Mouse (Mus musculus) heart, embryonic 10.5 days (tissue): ENCODE measurements at regions not wholly inside any gene's neighbourhood (a gene's known extent, or its start where the extent isn't known, plus 50 kb on each side); places are given as distances from the start of the nearest gene placed in this dataset.

Experiments
- DNase-seq: peaks from one replicate; pipeline ENCODE4 v3.0.0-alpha.2; 2017; ENCODE audit warnings: low spot score
- H3K27ac ChIP-seq: fragments of 300-500 bp; sonication (generic); 2 replicates; pipeline ENCODE4 v1.5.1; 2016; ENCODE audit warnings: mild to moderate bottlenecking
- H3K27me3 ChIP-seq: fragments of 300-500 bp; sonication (generic); 2 replicates; pipeline ENCODE4 v1.6.1; 2016; ENCODE audit warnings: mild to moderate bottlenecking; ENCODE audit not compliant: poor library complexity, insufficient read depth, severe bottlenecking
- H3K36me3 ChIP-seq: fragments of 300-500 bp; sonication (generic); 2 replicates; pipeline ENCODE4 v1.6.1; 2016; ENCODE audit warnings: mild to moderate bottlenecking, moderate library complexity
- H3K4me1 ChIP-seq: fragments of 300-500 bp; sonication (generic); 2 replicates; pipeline ENCODE4 v1.6.1; 2016; ENCODE audit warnings: mild to moderate bottlenecking
- H3K4me3 ChIP-seq: fragments of 300-500 bp; sonication (generic); 2 replicates; pipeline ENCODE4 v1.5.1; 2016; ENCODE audit warnings: mild to moderate bottlenecking, moderate library complexity
- H3K9me3 ChIP-seq: fragments of 300-500 bp; sonication (generic); 2 replicates; pipeline ENCODE4 v1.6.1; 2016; ENCODE audit warnings: mild to moderate bottlenecking, moderate library complexity
- WGBS: fragments of 180-500 bp; shearing (Covaris S2); methylation state at CpG from one replicate; pipeline ENCODE4 v1.1.7; 2016; 5-methylcytosine and 5-hydroxymethylcytosine counted together

DNA sequence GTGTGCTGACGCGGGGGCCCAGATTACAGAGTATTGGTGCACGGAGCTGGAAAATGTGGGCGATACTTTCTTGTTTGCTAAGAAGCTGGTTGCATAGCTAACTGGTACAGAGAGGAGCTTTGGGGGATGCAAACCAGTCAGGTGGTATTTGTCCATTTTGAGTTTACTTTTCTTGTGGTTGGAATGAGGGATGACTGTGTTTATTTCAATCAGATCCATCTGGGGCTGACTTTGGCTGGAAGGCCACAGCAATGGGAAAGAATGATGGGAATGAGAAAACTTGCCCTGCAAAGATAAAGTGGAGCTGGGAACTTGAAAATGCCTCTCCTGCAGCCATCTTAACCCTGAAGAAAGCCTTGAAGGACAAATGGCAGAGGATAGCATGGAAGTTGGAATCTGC lies 336.4 kb upstream of the Ptger4 start:
- Histone ChIP-seq H3K27me3 (no peaks in the 10 kb centered on the region), H3K36me3 (no peaks in the 10 kb centered on the region), H3K9me3 (no peaks in the 10 kb centered on the region), H3K4me1 (no peaks in the 10 kb centered on the region), H3K27ac (no peak overlapping the region), H3K4me3 (no peak overlapping the region)
- 96% methylated on average over 4 of the region's 4 CpGs for WGBS
- no peak for DNase-seq

DNA sequence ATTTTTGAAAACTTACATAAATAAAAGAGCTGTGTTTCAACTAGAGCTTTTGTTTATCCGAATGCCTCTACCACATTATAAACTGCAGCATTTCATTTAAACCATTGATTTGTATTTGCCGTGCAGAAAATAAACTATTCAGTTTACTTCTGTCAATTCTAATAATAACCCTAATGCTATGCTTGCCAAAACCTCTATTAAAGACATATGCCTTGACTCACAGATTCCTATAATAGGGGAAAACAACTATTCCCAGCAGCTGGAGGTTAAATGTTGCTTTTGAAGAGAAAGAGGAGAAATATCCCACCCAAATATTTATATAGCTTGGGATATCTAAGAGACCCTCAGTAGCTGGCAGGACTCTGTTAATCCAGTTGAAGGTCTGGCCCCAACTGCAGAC lies 340.4 kb upstream of the Ptger4 start:
- Histone ChIP-seq H3K4me3 (no peak overlapping the region), H3K27ac (no peak overlapping the region), H3K36me3 (no peaks in the 10 kb centered on the region), H3K9me3 (no peaks in the 10 kb centered on the region), H3K27me3 (no peaks in the 10 kb centered on the region), H3K4me1 (no peaks in the 10 kb centered on the region)
- WGBS: 81% methylated on average over 2 of the region's 2 CpGs
- DNase-seq: no peak

DNA sequence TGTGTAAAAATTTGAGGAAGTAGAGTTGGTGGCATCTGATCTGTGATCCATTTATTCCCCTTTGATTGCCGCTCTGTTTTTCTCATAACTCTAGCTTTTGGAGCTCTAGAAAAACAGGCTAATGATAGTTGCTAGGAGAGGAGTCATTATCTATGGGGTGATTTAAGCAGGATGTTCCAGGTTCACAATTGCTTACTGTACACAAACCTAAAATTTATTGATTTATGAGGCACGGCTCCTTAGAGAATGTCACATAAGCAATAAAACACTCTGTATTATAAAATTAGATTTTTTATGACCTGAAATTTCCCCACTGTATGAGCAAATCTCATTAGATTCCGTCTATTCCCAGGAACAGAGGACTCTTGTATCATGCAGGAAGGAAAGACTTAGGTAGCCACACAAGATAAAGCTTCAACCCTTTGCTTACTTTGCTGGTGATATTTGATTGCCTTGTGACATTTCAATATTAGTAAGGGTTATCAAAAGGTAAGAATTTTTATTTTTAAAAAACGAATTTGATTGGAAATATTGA lies 360.8 kb upstream of the Ptger4 start:
- WGBS: 65% methylated on average over 4 of the region's 4 CpGs

DNA sequence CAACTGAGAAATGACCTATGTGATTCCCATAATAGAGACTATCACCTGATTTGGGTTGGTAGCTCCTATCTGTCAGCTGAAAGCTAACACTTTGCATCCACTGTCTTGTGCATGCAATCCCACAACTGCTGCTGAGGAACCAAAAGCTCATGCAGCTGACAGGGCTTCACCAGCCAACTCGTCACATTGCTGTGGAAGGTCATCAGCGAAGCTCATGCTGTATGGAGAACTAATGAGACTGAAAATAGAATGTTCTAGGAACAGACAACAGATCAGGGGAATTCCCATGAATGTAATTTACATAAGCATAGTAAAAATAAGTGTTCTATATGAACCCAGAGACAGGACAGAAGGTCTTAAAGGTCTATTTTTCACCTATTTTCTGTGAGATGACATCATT lies 363.5 kb upstream of the Ptger4 start:
- Histone ChIP-seq H3K36me3 (no peaks in the 10 kb centered on the region), H3K4me3 (no peak overlapping the region), H3K27ac (no peak overlapping the region), H3K9me3 (no peaks in the 10 kb centered on the region), H3K27me3 (no peaks in the 10 kb centered on the region), H3K4me1 (no peaks in the 10 kb centered on the region)
- DNase-seq: no peak
- WGBS: 60% methylated on average over 2 of the region's 2 CpGs

More for the DNA sequence above, 360.8 kb upstream of the Ptger4 start:
- no peaks in the 10 kb centered on the region for H3K36me3 ChIP-seq
- no peaks in the 10 kb centered on the region for H3K4me1 ChIP-seq
- H3K4me3 ChIP-seq: no peak overlapping the region
- no peak for DNase-seq
- H3K27ac ChIP-seq: no peak overlapping the region
- H3K27me3 ChIP-seq: no peaks in the 10 kb centered on the region
- H3K9me3 ChIP-seq: no peaks in the 10 kb centered on the region

DNA sequence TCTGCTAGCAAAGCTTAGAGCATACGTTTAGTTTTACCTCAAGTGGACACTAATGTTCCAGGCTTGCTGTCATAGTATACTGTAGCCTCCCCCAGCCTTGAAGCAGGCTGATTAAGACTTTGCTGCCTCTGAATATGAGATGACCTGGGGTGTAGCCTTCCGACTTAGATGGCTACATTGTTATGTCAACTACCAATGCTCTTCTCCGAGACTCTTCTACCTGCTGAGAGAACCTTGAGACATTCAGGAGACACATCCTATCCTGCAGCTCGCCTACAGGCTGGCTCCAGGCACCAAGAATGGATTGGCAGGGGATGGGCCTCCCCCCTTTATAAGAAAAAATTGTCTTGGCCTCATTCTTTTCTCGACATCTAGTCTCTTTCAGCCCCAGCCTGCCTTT lies 379.0 kb upstream of the Ptger4 start:
- no peaks in the 10 kb centered on the region for H3K9me3 ChIP-seq
- no peaks in the 10 kb centered on the region for H3K36me3 ChIP-seq
- no peak overlapping the region for H3K4me3 ChIP-seq
- 72% methylated on average over 5 of the region's 5 CpGs for WGBS
- DNase-seq: no peak
- no peak overlapping the region for H3K27ac ChIP-seq
- no peaks in the 10 kb centered on the region for H3K27me3 ChIP-seq
- no peaks in the 10 kb centered on the region for H3K4me1 ChIP-seq

DNA sequence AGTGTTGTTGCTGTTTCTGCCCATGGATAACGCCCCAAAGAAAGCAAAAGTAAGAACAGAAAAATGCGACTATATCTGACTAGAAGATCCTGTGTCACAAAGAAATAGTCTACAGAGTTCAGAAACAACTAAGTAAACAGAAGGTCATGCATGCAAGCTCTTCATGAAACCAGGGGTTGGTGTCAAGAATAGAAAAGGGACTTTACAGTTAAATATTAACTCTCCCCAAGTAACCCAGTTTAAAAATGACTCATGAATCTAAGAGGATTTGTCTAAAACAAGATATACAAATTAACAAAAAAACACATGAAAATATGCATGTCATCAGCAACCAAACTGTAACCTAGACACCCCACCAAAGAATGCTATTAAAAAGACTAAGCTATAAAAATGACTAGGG lies 381.4 kb upstream of the Ptger4 start:
- H3K27ac ChIP-seq: no peak overlapping the region
- no peaks in the 10 kb centered on the region for H3K4me1 ChIP-seq
- no peak overlapping the region for H3K4me3 ChIP-seq
- no peaks in the 10 kb centered on the region for H3K36me3 ChIP-seq
- no peaks in the 10 kb centered on the region for H3K27me3 ChIP-seq
- WGBS: 78% methylated on average over 2 of the region's 2 CpGs
- no peaks in the 10 kb centered on the region for H3K9me3 ChIP-seq
- DNase-seq: no peak

DNA sequence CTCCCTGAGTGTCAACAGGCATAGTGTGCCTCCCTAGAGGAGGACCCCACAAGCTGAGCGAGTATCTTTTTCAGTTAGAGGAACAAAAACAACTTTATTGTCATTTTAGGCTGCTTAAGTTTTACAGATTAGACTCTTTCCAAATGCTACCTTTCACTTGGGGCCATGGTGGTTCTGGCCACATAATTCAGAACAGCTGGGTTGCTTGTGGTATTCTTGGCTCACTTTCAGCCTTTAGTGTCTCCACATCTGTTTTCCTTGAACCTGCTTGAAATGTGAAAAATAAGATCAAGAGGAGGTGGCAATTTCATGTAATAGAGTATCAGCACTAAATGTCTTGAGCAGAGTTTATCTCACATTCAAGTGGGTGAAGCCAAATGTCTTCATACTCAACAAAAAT lies 402.7 kb upstream of the Ptger4 start:
- WGBS: 71% methylated on average over 1 of the region's 1 CpGs
- Histone ChIP-seq H3K27me3 (no peaks in the 10 kb centered on the region), H3K9me3 (no peaks in the 10 kb centered on the region), H3K4me1 (no peaks in the 10 kb centered on the region), H3K4me3 (no peak overlapping the region), H3K36me3 (no peaks in the 10 kb centered on the region), H3K27ac (no peak overlapping the region)
- DNase-seq: no peak

DNA sequence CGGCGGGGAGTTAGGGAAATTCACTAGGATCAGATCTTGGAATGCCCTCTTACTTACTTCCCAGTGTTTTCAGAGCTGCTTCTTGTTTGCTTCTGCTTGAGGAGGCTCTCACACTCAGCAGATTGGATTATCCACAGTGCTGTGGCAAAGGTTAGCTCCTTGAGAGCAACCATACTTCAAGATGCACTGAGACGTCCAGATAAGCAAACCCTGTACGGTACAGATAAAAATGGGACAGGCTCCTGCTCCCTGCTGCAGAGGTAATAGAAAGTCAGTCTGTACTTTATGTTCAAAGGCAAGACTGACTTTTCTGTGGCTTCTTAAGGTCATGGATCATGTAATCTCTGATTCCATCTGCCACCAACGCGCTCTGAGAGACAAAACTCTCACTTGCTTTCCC lies 414.8 kb upstream of the Ptger4 start:
- Histone ChIP-seq H3K27ac (no peak overlapping the region), H3K36me3 (no peaks in the 10 kb centered on the region), H3K4me3 (no peak overlapping the region), H3K4me1 (no peaks in the 10 kb centered on the region), H3K9me3 (no peaks in the 10 kb centered on the region), H3K27me3 (no peaks in the 10 kb centered on the region)
- 69% methylated on average over 6 of the region's 6 CpGs for WGBS
- DNase-seq: no peak

DNA sequence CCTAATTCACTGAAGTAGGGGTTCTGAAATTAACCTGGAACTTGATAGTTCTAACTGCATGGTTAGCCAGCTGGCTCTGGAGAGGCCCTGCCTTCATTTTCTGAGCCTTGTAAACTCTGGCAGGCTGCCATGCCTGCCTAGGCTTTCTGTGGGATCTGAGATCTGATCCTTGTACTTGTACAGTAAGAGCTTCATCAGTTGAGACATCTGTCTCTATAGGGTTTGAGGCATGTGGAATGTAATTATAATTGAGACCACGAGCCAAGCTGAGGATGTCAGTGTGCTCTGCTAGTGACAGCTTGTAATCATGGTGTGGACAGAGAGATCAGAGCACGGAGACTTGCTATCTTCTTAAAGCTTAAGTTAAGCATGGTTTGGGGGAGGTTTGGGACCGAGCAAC lies 416.8 kb upstream of the Ptger4 start:
- Histone ChIP-seq H3K27me3 (no peaks in the 10 kb centered on the region), H3K4me3 (no peak overlapping the region), H3K4me1 (no peaks in the 10 kb centered on the region), H3K27ac (no peak overlapping the region), H3K9me3 (no peaks in the 10 kb centered on the region), H3K36me3 (no peaks in the 10 kb centered on the region)
- no peak for DNase-seq
- WGBS: 55% methylated on average over 3 of the region's 3 CpGs

DNA sequence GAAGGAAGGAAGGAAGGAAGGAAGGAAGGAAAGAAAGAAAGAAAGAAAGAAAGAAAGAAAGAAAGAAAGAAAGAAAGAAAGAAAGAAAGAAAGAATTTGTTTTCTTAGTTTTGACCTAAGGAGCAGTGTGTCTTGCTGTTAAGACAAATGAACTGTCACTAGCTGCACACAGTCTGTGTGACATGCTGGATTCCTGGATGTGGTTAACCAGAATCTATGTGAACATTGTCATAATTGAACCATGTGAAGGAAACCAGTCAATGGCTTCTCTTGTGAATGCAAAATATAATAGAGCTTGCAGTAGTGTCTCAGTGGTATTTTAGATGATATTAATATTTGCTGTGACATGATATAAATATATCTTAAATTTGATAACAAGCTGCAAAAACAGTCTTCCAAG lies 427.8 kb upstream of the Ptger4 start:
- no peaks in the 10 kb centered on the region for H3K9me3 ChIP-seq
- H3K4me1 ChIP-seq: no peaks in the 10 kb centered on the region
- no peak overlapping the region for H3K4me3 ChIP-seq
- no peak overlapping the region for H3K27ac ChIP-seq
- DNase-seq: no peak
- H3K27me3 ChIP-seq: no peaks in the 10 kb centered on the region
- no peaks in the 10 kb centered on the region for H3K36me3 ChIP-seq

DNA sequence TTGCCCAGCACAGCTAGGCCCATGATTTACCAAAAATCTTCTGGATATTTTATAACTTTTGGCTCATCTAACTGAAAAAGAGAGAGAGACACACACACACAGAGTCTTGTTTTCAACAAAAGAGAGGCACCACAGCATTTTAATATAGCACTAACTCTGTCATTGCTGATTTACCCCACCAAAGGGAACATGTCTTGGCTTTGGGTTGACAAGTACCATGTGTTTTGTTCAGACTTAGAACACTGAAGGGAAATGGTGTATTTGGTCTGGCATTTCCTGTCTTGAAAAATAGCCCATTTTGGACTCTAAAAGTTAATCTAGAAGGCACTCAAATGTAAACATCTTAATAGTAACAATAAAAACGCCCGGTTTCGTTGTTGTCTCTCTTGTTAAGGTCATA lies 432.7 kb upstream of the Ptger4 start:
- H3K27me3 ChIP-seq: no peaks in the 10 kb centered on the region
- no peaks in the 10 kb centered on the region for H3K4me1 ChIP-seq
- H3K27ac ChIP-seq: no peak overlapping the region
- H3K4me3 ChIP-seq: no peak overlapping the region
- 75% methylated on average over 3 of the region's 3 CpGs for WGBS
- no peaks in the 10 kb centered on the region for H3K36me3 ChIP-seq
- no peaks in the 10 kb centered on the region for H3K9me3 ChIP-seq
- DNase-seq: no peak

DNA sequence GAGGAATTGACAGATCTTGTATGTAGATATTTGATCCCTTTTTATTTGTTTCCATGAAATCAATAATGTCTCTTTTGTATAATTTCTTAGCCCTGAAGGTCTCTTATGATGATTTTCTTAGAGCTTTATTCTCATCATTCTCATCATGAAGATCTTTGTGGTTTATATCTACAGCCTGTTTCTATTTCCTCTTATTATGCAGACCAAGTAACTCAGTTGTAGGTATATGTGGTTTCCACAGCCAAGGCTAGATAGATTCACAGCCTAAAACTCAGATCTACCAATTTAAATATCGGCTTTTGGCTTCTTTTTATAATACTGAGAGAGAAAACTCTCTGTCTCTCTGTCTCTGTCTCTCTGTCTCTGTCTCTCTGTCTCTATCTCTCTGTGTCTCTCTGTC lies 449.8 kb upstream of the Ptger4 start:
- Histone ChIP-seq H3K4me1 (no peaks in the 10 kb centered on the region), H3K36me3 (no peaks in the 10 kb centered on the region), H3K27ac (no peak overlapping the region), H3K9me3 (no peaks in the 10 kb centered on the region), H3K4me3 (no peak overlapping the region), H3K27me3 (no peaks in the 10 kb centered on the region)
- WGBS: 80% methylated on average over 1 of the region's 1 CpGs
- DNase-seq: no peak

DNA sequence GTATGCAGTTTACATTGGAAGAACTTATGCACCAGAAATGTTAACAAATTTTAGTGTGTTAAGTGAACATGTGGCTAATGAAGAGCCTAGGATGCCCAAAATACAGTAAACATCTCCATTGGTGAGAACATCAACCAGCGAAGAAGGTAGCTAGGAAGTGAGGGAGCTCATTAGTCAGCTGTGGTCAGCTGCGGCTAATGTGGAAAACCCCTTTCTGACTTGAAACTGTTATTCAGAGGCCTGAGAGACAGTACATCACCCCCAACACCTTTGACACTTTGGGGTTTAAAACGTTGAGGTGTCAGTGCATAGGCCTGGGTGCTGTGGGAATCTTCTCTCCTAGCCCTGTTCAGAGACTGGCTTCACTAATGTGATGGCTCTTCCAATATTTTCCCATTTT lies 451.0 kb upstream of the Ptger4 start:
- no peaks in the 10 kb centered on the region for H3K4me1 ChIP-seq

DNA sequence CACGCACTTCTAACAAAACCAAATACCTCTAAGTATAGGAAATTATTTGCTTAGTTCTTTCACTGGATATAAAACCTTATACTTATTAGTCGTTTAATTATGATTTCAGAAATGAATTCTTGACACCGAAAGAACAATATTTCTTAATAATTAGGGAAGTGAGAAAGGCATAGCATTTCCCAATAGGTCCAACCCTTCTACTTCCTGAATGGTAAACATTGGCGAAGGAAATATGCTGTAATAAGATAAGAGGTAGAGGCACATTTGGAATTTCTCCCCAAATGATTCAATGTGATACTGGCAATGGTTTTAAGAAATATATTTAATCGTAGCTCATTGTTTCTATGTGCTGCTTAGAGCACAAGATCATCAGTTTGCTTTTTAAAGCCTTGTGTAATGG lies 464.5 kb upstream of the Ptger4 start:
- Histone ChIP-seq H3K4me1 (no peaks in the 10 kb centered on the region), H3K4me3 (no peak overlapping the region), H3K36me3 (no peaks in the 10 kb centered on the region), H3K9me3 (no peaks in the 10 kb centered on the region), H3K27me3 (no peaks in the 10 kb centered on the region), H3K27ac (no peak overlapping the region)
- WGBS: 79% methylated on average over 5 of the region's 5 CpGs
- DNase-seq: no peak

More for the DNA sequence above, 451.0 kb upstream of the Ptger4 start:
- Histone ChIP-seq H3K36me3 (no peaks in the 10 kb centered on the region), H3K27ac (no peak overlapping the region), H3K27me3 (no peaks in the 10 kb centered on the region), H3K4me3 (no peak overlapping the region), H3K9me3 (no peaks in the 10 kb centered on the region)
- DNase-seq: no peak
- 73% methylated on average over 3 of the region's 3 CpGs for WGBS
